Comparison of ENCODE assay signal across 17 mouse cellular contexts in the genomic region with DNA sequence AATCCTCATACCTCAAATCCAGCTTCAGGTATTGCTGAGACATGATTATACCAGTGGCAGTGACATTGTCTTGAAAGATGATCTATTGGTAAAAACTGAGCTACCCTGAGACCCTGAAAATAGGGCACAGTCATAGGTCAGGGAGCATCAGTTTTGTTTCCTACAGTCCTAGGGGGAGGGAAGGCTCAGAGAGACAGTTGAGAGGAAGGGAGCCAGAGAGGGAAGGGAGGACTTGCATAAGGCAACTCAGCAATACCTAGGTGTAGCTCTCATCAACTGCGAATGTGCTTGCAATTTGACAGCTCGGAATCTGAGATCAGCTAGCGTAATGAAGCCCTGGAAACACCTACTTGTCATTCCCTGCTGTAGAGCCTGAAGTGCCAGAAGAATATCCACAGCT.
"Had no signal": no experiment of that assay in that cellular context is flagged by ENCODE, and none has a peak within 500 bp of the region (broad histone marks: within the 10 kb centered on the region; RNA-seq: fewer than 3 reads in every experiment).

No protein-coding gene starts in this region.

- H3K27ac ChIP-seq: liver, embryonic 14.5 days; midbrain, embryonic 10.5 days; midbrain, embryonic 12.5 days; midbrain, embryonic 15.5 days; neural tube, embryonic 13.5 days; neural tube, embryonic 15.5 days had no signal

- H3K27me3 ChIP-seq: midbrain, embryonic 12.5 days; midbrain, embryonic 15.5 days; neural tube, embryonic 13.5 days; neural tube, embryonic 15.5 days had no signal

- H3K9me3 ChIP-seq: midbrain, embryonic 10.5 days; midbrain, embryonic 12.5 days; midbrain, embryonic 15.5 days; neural tube, embryonic 13.5 days; neural tube, embryonic 15.5 days had no signal

- H3K9ac ChIP-seq: liver, embryonic 14.5 days; midbrain, embryonic 12.5 days; midbrain, embryonic 15.5 days; neural tube, embryonic 13.5 days; neural tube, embryonic 15.5 days had no signal

- ATAC-seq: midbrain, embryonic 15.5 days had no signal

- DNase-seq: lung, adult 2 months; lung, postnatal 4 days; retina, postnatal 1 day; right cerebral cortex, adult 18-20 months; right cerebral cortex, postnatal 25 days; right cerebral cortex, postnatal 4 days; spleen, adult 18-20 months; thymus, adult 18-20 months; thymus, postnatal 14 days; thymus, postnatal 36 days had no signal

- H3K36me3 ChIP-seq: midbrain, embryonic 10.5 days; midbrain, embryonic 12.5 days; midbrain, embryonic 15.5 days; neural tube, embryonic 13.5 days; neural tube, embryonic 15.5 days had no signal

- H3K4me2 ChIP-seq: midbrain, embryonic 12.5 days; midbrain, embryonic 15.5 days; neural tube, embryonic 13.5 days; neural tube, embryonic 15.5 days had no signal

- H3K4me1 ChIP-seq: midbrain, embryonic 10.5 days; midbrain, embryonic 12.5 days; midbrain, embryonic 15.5 days; neural tube, embryonic 13.5 days; neural tube, embryonic 15.5 days had no signal

- H3K4me3 ChIP-seq: midbrain, embryonic 10.5 days; midbrain, embryonic 12.5 days; midbrain, embryonic 15.5 days; myocyte; neural tube, embryonic 13.5 days; neural tube, embryonic 15.5 days had no signal
